Mouse (Mus musculus): ENCODE results near the gene Plxnb3.

Gene Plxnb3

GRCm38 (mm10) chrX:73785666-73786065 is 28.8 kb downstream of the Plxnb3 start:
- no peak for DNase-seq (ENCODE audit: low spot score)

DNA sequence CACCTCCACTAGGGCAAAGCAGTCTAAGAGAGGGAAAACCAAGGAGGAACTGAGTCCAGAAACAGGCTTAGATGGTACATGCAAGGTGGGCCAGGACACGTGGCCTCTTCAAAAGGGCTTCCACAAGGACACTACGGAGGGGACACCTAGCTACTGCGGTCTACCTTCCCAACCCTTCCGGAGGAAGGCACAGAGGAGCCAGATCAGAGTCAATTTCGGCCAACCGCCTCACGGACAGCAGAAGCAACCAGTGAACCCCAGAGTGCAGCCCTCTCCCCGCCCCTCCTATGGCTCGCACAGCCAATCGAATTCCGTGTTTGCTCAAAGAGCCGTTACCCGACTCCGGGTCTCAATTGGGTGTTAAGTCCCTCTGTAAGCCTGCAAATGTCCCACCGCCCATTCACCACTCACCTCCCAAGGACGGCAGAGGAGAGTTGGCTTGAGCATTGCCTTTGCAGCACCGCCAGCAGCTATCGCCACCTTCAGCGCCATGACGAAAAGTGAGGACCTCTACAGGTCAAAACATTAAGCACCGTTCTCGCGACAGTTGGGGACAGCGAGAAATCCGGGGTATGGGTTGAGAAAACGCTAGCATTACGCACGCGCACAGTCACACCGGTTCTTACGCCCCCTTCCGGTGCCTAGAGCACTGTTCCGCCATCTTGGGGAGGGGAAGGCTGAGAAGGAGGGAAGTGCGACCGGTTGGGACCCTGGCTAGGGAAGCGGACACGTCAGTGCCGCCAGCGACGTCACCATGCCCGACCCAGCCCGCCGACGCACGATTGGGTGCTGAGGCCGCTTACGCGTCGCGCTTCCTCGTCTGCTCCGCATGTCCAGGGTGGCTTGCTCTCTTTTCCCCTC is 29.7 kb downstream of the Plxnb3 start, which contains the start of the genes Idh3g and Ssr4:
TSS of gene Idh3g (minus strand) at position 534 of the 861 bp plus-strand sequence.
TSS of gene Ssr4 (plus strand) at position 665 of the 861 bp plus-strand sequence.
- DNase-seq (ENCODE audit: low spot score), result peak; percentile 90

- no peak for DNase-seq (ENCODE audit: low spot score)
Measured at GRCm38 (mm10) chrX:73787225-73787558, 30.3 kb downstream of the Plxnb3 start.

DNA sequence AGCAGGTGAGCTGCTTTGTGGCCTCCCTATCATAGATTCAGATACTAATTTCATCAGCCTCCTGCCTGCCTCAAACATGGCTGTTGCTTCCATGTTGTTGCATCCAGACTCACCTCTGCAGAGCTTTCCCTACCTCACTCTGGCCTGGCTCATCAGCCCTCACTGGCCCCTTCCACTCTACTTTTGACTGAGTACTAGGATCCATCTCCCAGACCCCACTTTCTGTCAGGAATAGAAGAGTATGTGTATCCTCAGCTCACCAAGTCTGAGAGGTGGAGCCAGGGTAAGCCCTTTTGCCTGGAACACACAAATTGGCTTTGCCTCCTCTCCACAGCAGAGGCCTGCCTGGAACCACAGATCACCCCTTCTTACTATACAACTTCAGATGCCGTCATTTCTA is 31.6 kb downstream of the Plxnb3 start:
- DNase-seq (ENCODE audit: low spot score), result no peak

- DNase-seq (ENCODE audit: low spot score), result no peak
Measured at GRCm38 (mm10) chrX:73793039-73793438, 36.1 kb downstream of the Plxnb3 start.

DNA sequence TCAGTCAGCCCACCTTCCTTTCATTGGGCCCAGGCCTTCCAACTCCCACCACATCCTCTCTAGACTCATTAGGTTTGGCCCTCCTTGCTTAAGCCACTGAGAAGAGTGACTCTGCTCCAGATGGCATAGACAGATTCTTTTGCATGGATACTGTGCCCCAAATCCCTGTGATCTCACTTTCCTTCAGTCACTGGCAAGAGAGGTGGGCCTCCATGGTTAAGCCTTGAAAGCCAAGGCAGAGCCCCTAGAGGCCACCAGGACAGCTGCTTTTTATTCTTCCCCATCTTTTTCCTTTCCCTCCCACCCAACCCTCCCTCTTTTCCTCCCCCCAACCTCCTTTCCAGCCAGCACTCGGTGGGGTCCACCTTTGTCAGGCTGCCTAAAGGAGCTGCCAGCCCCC is 36.6 kb downstream of the Plxnb3 start:
- no peak for DNase-seq (ENCODE audit: low spot score)

GRCm38 (mm10) chrX:73797511-73797910 is 40.6 kb downstream of the Plxnb3 start:
- DNase-seq (ENCODE audit: low spot score), result no peak

DNA sequence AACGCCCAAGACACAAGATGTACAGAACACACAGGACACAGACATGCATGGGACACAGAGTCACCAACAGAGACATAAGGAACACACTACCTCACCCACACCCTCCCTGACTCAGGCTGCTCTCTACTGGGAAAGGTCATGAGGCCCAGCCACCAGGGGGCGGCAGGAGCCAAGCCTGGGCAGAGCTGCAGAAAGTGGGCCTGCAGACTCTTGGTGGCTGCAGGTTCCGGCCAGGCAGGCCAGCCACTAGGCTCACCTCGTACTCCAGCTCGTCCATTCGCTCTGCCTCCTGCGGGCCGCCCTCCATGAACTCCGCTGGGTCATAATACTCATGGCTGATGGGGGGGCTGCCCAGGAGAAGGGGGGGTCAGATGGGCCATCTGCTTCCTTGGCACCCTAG is 41.6 kb downstream of the Plxnb3 start:
- DNase-seq (ENCODE audit: low spot score), result no peak

GRCm38 (mm10) chrX:73805814-73806213 is 48.9 kb downstream of the Plxnb3 start:
- DNase-seq (ENCODE audit: low spot score), result no peak

DNA sequence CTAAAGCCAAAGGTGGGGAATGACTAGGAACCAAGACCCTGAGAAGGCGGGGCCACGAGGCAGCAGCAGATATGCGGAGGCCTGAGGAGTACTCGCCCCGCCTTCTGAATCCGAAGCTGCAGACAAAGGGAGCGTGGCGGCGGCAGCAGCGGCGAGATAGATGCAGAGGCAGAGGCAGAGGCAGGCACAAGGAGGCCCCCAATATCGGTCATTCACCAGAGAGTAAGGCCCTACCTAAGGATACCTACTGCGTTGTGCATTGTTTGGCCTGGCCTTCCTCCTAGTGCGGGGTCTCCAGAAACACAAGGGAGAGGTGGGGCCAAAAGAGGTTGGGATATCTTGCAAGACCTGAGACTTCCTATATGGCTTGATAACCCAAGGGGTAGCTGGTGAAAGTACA is 58.2 kb downstream of the Plxnb3 start:
- DNase-seq (ENCODE audit: low spot score), result no peak

DNA sequence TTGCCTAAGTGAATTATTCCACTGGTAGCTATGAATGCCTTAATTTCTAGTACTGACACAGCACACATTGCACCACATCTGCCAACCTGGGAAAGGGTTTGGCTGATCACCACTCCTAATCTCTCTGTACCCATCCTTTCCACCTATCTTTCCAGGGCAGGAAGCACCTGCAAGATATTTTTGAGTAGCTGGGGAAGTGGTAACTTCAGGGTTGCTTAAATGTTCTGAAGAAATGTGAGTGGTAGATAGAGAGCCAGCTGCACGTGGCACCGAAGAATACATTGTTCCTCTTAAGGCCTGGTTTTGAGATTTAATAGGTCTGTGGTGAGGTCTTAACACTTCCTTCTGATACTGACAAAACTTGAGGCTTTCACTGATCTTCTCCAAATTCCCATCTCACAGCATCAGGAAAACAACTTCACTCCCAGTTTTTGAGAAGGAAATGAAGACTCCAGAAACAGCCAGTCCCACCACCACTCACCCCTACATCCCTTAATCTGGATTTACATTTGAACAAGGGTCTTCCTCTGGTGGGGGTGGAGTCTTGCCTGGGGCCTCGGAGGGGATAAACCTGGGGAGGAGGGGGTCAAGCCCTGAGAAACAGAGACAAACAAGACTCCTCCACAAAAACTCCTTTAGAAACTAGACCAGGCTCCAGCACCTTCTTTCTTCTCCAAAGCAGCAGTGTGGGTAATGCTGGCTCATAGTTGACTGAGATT is 59.9 kb downstream of the Plxnb3 start:
- DNase-seq (ENCODE audit: low spot score), result no peak
